Mouse (Mus musculus) monocyte, adult 59 days (primary cell): Measurements from ENCODE around the gene Sypl. TPM values are rescaled to one million over a fixed set of nuclear protein-coding genes. Genes with fewer than 3 reads are reported as not detected.

ENCODE experiments used
- total RNA-seq, 2 experiments: library from RNA; stranded (reverse); gene quantifications; one replicate each; pipeline ENCODE4 v1.2.4; 2023

Sypl gene
- total RNA-seq = 10 to 100 TPM; 64.5 to 72.8 TPM

DNA sequence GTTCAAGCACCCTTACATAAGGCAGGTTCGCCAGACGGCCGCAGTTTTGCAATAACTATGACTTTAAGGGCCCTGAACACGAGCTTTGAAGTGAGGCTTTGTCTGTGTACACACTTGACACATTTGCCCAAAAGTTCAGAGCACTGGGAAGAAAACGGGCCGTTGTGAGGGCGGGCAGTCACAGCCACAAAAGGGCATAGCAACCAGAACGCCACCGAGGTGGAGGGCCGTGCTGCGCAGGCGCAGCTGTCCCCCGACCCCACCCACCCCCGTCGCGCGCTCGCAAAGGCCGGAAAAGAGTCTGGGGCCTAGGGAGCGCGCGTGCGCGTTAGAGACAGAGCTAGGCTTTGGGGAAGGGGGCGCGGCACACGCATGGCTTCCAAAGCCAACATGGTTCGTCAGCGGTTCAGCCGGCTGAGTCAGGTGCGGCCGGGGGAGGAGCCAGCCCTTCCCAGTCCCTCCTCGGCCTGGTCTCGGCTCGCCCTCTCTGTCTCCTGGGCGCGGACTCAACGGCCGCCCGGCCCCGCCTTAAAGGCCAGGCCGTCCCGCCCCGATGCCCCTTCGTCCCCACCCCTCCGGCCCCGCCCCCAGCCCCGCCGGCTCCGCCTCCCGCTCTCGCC lies at the start of gene Sypl:
TSS of gene Sypl (plus strand) at position 296 of the 620 bp plus-strand sequence.

Other genes starting within 250 kb of the Sypl start
- gene Nampt, start 134.3 kb upstream of the Sypl start, total RNA-seq = 10 to 100 TPM; 45.0 to 56.8 TPM
- gene Cdhr3, start 139.0 kb downstream of the Sypl start, total RNA-seq = not detected
- gene Atxn7l1, start 193.8 kb downstream of the Sypl start, total RNA-seq = 100 to 1,000 TPM; 140 to 148 TPM